Mouse (Mus musculus): ENCODE measurements at regions not wholly inside any gene's neighbourhood (a gene's known extent, or its start where the extent isn't known, plus 50 kb on each side); places are given as distances from the start of the nearest gene placed in this dataset.

DNA sequence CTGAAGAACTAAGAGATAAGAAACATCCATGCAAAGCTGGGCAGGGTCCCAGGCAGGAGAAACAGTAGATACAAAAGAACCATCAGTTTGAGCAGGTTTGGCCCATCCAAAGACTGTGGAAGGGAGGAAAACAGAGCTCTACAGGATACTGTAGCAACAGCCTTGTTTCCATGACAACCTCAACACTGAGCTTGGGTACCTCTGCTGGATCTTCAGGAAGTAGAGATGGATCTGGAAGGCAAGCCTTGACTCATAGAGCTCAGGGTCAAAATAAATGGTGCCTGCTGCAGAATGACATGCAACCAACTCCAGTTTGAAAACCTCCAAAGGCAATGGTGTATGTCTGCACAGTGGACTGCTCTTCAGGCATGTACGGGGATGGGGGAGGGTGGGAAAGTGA lies 173.0 kb upstream of the Tbx3 start:
- no peak for TF ChIP-seq CTCF (IDR thresholded peaks at IDR 0.05)
- no peak for TF ChIP-seq EP300 (IDR thresholded peaks at IDR 0.05; ENCODE audit: insufficient read depth, low read depth, low read length)
- TF ChIP-seq POLR2A (IDR thresholded peaks at IDR 0.05; ENCODE audit: insufficient read depth, low read depth, low read length): no peak

All from heart, adult 2 months (tissue).